Mouse (Mus musculus): ENCODE data around the gene Otof.

Gene Otof

GRCm38 (mm10) chr5:30341601-30342365 is 119.9 kb downstream of the Otof start:
- DNase-seq (ENCODE audit: low read depth, low spot score) = no peak

DNA sequence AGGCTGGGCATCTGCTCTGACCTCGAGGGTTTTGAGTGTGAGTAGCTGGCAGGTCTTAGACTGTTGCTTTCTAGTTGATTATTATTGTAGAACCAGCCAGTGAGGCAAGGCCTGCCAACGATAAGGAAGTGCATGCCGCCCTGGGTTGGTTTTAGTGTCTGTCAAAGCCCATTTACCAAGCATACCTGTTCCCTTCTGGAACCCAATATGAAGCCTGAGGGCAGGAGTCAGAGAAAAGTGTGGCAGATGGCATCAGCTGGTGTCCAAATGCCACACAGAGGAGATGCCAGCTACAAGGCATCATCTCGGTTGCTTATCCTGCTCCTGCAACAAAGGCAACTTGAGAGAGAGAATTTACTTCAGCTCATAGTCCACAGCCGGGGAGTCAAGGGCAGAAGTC is 120.9 kb downstream of the Otof start:
- DNase-seq (ENCODE audit: low read depth, low spot score) = no peak

All from CD4-positive helper T cell, adult 2 months (primary cell).